Mouse (Mus musculus) midbrain, embryonic 11.5 days (tissue): ENCODE results near the gene Ubash3a. TPM values are rescaled to one million over a fixed set of nuclear protein-coding genes. Genes with fewer than 3 reads are reported as not detected.
A peak's percentile ranks its signal among the peaks of the same experiment; 100 is the strongest.
"Not testable (repeated sequence)": the region's sequence is repeated elsewhere in the genome, so short reads cannot be mapped to it uniquely, and the experiment has no call there.

Source experiments
- ATAC-seq: fragments of 200-750 bp; cut with Nextera tagmentation; 2 replicates; pipeline ENCODE4 v1.8.0; 2017; ENCODE audit warnings: moderate TSS enrichment, moderate library complexity; ENCODE audit not compliant: low FRiP score
- DNase-seq: peaks from one replicate; pipeline ENCODE4 v3.0.0; 2015; ENCODE audit warnings: low spot score; ENCODE audit errors: missing footprints
- H3K27ac ChIP-seq: fragments of 300-500 bp; sonication (generic); 2 replicates; pipeline ENCODE4 v1.5.1; 2014; ENCODE audit warnings: low read depth, low read length
- H3K27me3 ChIP-seq: fragments of 300-500 bp; sonication (generic); 2 replicates; pipeline ENCODE4 v1.6.1; 2014; ENCODE audit warnings: mild to moderate bottlenecking, low read length, moderate library complexity, mixed read lengths; ENCODE audit not compliant: control insufficient read depth, insufficient read depth
- H3K36me3 ChIP-seq: fragments of 300-500 bp; sonication (generic); 2 replicates; pipeline ENCODE4 v1.6.1; 2014; ENCODE audit warnings: mild to moderate bottlenecking, low read length, moderate library complexity, mixed read lengths; ENCODE audit not compliant: control insufficient read depth, insufficient read depth
- H3K4me1 ChIP-seq: fragments of 300-500 bp; sonication (generic); 2 replicates; pipeline ENCODE4 v1.6.1; 2014; ENCODE audit warnings: low read length; ENCODE audit not compliant: control insufficient read depth, insufficient read depth
- H3K4me2 ChIP-seq: fragments of 300-500 bp; sonication (generic); 2 replicates; pipeline ENCODE4 v1.6.1; 2014; ENCODE audit warnings: mild to moderate bottlenecking, moderate library complexity
- H3K4me3 ChIP-seq: fragments of 300-500 bp; sonication (generic); 2 replicates; pipeline ENCODE4 v1.5.1; 2014; ENCODE audit warnings: low read depth, low read length
- H3K9ac ChIP-seq: fragments of 300-500 bp; sonication (generic); 2 replicates; pipeline ENCODE4 v1.6.1; 2014; ENCODE audit warnings: low read length
- H3K9me3 ChIP-seq: fragments of 300-500 bp; sonication (generic); 2 replicates; pipeline ENCODE4 v1.6.1; 2016; ENCODE audit warnings: low read length; ENCODE audit not compliant: control insufficient read depth
- WGBS: fragments of 180-500 bp; shearing (Covaris S2); extraction: QIAGEN DNeasy Blood & Tissue Kit; methylation state at CpG from one replicate; pipeline ENCODE4 v1.1.7; 2014; 5-methylcytosine and 5-hydroxymethylcytosine counted together
- polyA plus RNA-seq: library from polyadenylated mRNA; unstranded; fragments of >200 nt; fragmentation: Nextera tagmentation; extraction: Ambion mirVana; gene quantifications from 2 replicates; pipeline ENCODE4 v1.2.1, GENCODE M21; 2014

Gene Ubash3a
- polyA plus RNA-seq, 1 experiment from 2014 or later = not detected

DNA sequence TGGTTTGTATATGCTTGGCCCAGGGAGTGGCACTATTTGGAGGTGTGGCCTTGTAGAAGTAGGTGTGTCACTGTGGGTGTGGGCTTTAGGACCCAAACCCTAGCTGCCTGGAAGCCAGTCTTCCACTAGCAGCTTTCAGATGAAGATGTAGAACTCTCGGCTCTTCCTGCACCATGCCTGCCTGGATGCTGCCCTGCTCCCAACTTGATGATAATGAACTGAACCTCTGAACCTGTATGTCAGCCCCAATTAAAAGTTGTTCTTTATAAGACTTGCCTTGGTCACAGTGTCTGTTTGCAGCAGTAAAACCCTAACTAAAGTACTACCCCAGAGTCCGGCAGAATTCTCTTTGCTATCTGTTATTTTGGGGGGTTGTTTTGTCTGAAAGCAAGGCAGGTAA lies 62.1 kb downstream of the Ubash3a start:
- WGBS = 91% methylated on average over 2 of the region's 2 CpGs
- Histone ChIP-seq H3K9me3 (no peaks in the 10 kb centered on the region), H3K27ac (no peak overlapping the region), H3K9ac (no peak overlapping the region), H3K27me3 (no peaks in the 10 kb centered on the region), H3K4me1 (no peaks in the 10 kb centered on the region), H3K36me3 (no peaks in the 10 kb centered on the region), H3K4me2 (no peak overlapping the region), H3K4me3 (no peak overlapping the region)
- no peak for ATAC-seq
- DNase-seq = no peak

DNA sequence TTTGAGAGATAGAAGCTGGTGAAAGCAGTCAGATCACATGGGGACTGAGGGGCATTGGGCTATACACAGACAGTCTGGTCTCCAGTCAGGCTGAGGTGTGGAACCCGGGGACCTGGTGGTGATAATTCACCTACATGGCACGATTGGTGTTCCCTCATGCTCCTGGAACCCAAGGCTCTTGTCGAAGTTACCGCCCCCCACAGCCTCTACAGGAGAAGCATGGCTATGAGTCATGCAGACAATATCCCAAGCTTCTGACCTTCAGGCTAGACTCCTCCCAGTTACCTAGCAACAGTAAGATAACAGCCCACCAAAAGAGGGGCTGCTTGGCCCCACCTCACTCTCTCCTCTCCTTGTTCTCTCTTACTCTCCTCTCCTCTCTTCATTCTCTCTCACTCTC lies 62.6 kb downstream of the Ubash3a start:
- Histone ChIP-seq H3K4me3 (no peak overlapping the region), H3K27me3 (no peaks in the 10 kb centered on the region), H3K9me3 (no peaks in the 10 kb centered on the region), H3K27ac (no peak overlapping the region), H3K4me1 (no peaks in the 10 kb centered on the region), H3K4me2 (no peak overlapping the region), H3K36me3 (no peaks in the 10 kb centered on the region), H3K9ac (no peak overlapping the region)
- DNase-seq (no peak), ATAC-seq (no peak)
- WGBS = 82% methylated on average over 4 of the region's 4 CpGs

DNA sequence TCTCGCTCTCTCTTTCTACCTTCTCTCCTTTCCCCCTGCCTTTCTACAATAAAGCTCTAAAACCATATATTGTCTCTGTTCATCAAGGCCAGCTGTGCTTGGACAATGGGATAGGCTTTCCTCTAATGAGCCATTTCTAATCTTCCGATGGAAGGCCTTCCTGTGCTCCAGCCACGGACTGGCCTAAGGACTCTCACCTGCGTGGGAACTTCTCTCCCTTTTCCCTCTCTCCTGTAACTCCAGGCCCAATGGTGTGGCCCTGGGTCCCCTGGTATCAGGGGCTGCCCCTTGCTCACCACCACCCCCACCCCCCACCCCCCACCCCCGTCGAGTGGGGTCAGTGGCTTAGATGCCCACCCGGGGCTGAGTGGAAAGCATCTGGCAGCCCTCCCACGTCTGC lies 63.1 kb downstream of the Ubash3a start:
- 81% methylated on average over 8 of the region's 8 CpGs for WGBS
- ATAC-seq = not testable (repeated sequence)

DNA sequence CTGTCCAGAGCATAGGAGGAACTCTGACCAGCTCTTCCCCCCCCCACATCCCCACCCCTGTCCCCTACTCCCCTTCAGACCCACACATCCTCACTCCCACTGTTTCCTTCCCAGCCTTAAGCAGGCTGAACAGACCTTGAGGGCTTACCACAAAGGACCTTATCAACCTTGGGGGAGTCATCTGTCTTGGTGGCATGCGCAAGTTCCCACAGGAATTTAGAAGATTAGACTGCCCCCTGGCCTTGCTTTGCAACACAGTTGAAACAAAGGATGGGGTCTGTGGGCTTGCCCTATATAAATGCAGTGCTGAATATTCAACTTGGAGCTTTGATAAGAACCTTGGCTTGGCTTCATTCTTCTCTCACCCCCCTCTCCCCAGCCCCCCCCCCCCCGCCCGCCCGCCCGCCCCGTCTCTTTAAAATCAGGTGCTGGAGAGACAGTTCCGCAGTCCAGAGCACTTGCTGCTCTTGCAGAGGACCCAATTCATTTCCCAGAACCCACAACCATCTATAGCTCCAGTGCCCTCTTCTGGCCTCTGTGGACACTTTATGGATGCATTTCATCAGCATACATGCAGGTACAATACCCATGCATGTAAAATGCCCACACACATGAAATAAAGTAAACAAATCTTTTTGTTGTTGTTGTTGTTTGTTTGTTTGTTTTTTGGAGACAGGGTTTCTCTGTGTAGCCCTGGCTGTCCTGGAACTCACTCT lies 63.6 kb downstream of the Ubash3a start:
- H3K27me3 ChIP-seq = no peaks in the 10 kb centered on the region; the same call in 1 of the 2 replicates
- no peak for DNase-seq
- H3K4me2 ChIP-seq = no peak overlapping the region
- no peak overlapping the region for H3K4me3 ChIP-seq
- WGBS = 40% methylated on average over 7 of the region's 7 CpGs
- H3K4me1 ChIP-seq = no peaks in the 10 kb centered on the region
- no peak for ATAC-seq
- H3K9me3 ChIP-seq = no peaks in the 10 kb centered on the region
- no peaks in the 10 kb centered on the region for H3K36me3 ChIP-seq
- H3K9ac ChIP-seq = no peak overlapping the region
- no peak overlapping the region for H3K27ac ChIP-seq

More for the DNA sequence above, 63.1 kb downstream of the Ubash3a start:
- not testable (repeated sequence) for H3K4me1 ChIP-seq, H3K9ac ChIP-seq, H3K9me3 ChIP-seq, DNase-seq, H3K27me3 ChIP-seq, H3K27ac ChIP-seq, H3K4me2 ChIP-seq, H3K4me3 ChIP-seq, H3K36me3 ChIP-seq

DNA sequence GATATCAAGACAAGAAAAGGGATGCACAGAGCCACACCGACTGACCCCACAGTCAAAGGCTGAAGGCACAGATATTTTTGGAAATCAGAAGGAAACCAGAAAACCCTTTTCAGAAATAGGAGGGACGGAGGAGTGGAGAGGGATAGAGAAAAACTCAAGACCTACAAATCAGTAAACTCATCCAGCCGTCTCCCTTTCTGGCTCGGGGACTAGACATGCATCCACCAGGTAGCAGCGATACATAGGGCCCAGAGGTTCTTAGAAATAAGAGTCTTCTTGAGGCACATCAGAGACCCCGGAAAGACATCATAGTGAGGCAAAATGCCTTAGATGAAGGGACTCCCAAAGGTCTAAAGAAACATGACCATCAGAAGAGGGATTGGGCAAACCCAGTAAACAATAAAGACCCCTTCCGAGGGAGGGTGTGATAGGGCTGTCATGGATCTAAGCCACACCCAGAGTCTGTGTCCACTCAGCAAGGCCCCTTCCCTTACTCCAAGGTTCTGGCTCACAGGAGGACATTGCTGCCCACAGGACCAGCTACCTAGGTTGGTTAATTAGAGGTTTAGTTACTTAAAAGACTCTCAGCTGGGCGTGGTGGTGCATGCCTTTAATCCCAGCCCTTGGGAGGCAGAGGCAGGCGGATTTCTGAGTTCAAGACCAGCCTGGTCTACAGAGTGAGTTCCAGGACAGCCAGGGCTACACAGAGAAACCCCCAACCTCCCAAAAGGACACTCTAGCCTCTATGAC lies 64.9 kb downstream of the Ubash3a start:
- no peak overlapping the region for H3K9ac ChIP-seq
- H3K4me3 ChIP-seq = no peak overlapping the region
- no peaks in the 10 kb centered on the region for H3K36me3 ChIP-seq
- H3K9me3 ChIP-seq = no peaks in the 10 kb centered on the region
- no peak overlapping the region for H3K4me2 ChIP-seq
- DNase-seq (no peak), ATAC-seq (no peak)
- peaks cover 2% of the 10 kb centered on the region; the same call in 1 of the 2 replicates for H3K27me3 ChIP-seq
- 92% methylated on average over 9 of the region's 9 CpGs for WGBS
- no peak overlapping the region for H3K27ac ChIP-seq
- peaks cover 9% of the 10 kb centered on the region; the same call in 1 of the 2 replicates for H3K4me1 ChIP-seq

DNA sequence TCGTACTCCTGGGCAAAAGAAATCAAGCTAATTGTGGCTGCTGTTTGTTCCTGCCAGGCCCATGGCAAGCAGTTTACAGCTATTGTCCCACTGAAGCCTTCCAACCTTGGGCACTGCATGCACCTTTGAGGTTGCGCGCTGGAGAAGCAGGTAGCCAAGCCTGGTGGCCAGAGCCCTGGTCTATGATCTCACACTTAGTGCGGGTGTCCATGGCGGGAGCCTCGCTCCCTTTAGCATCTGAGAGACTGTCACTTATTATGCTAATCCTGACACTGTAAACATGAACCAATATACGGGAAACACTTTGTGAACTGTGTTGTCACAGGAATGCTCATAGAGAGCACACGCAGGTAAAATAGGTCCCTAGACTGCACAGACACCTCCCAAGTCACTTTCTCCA lies 66.0 kb downstream of the Ubash3a start:
- no peaks in the 10 kb centered on the region for H3K9me3 ChIP-seq
- H3K9ac ChIP-seq = no peak overlapping the region
- DNase-seq (no peak), ATAC-seq (no peak)
- no peak overlapping the region for H3K27ac ChIP-seq
- no peak overlapping the region for H3K4me2 ChIP-seq
- no peaks in the 10 kb centered on the region for H3K36me3 ChIP-seq
- no peak overlapping the region for H3K4me3 ChIP-seq
- peaks cover 9% of the 10 kb centered on the region; the same call in 1 of the 2 replicates for H3K4me1 ChIP-seq
- peaks cover 2% of the 10 kb centered on the region; the same call in 1 of the 2 replicates for H3K27me3 ChIP-seq
- WGBS = 88% methylated on average over 8 of the region's 8 CpGs

DNA sequence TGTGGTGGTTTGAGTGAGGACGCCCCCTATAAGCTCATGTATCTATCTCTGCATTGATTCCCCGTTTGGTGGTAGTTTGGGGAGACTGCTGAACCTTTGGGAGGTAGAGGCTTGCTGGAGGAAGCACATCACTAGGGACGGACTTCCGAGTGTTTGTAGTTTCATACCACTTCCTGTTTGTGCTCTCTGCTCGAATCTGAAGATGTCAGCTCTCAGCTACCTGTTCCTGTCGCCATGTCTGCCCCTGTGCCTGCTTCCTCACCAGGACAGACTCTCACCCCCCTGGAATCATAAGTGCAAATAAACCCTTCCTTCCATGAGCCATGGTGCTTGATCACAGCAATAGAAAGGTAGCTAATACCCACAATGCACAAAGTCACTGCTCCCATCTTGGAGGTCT lies 67.5 kb downstream of the Ubash3a start:
- ATAC-seq = no peak
- Histone ChIP-seq H3K27ac (no peak overlapping the region), H3K9ac (no peak overlapping the region), H3K9me3 (no peaks in the 10 kb centered on the region), H3K27me3 (peaks cover 2% of the 10 kb centered on the region; the same call in 1 of the 2 replicates), H3K4me3 (no peak overlapping the region), H3K4me2 (no peak overlapping the region), H3K36me3 (no peaks in the 10 kb centered on the region), H3K4me1 (peaks cover 9% of the 10 kb centered on the region; the same call in 1 of the 2 replicates)
- DNase-seq = no peak
- WGBS = 77% methylated on average over 6 of the region's 6 CpGs

DNA sequence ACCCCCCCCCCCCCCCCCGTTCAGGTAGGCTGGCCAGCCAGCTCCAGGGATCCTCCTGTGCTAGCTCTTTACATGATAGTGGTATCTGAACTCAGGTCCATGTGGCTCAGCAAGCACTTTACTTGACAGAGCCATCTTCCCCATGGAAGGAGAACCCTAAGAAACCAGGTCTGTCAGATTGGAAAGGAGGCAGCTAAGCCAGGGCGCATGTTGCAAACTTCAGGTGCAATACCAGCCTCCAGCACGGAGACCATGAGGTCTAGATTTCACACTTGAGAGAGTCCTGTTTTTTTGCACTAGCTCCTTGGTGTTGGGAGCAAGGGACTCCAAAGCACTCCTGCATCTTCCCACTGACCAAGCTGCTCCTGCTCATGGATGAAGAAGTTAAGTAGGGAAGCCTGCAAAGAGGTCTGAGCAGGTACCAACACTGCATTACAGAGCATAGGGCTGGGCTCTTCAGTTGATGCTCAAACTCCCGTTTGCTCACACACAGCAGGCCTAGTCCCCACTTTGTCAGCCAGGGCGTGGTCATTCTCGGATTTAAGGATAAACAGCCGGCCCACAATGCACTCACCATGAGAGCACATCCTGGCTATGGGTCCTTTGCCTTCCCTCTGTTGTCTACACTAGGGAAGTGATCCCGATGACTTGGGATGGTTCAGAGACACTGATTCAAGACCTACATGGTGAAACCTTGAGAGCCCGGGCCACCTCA lies 68.7 kb downstream of the Ubash3a start:
- no peak overlapping the region for H3K27ac ChIP-seq
- no peaks in the 10 kb centered on the region for H3K9me3 ChIP-seq
- no peak for DNase-seq
- H3K36me3 ChIP-seq = no peaks in the 10 kb centered on the region
- ATAC-seq = no peak
- peaks cover 9% of the 10 kb centered on the region; the same call in 1 of the 2 replicates for H3K4me1 ChIP-seq
- H3K9ac ChIP-seq = peak overlapping the region; percentile 58; the same call in 1 of the 2 replicates
- peak overlapping the region; percentile 41 for H3K4me3 ChIP-seq
- 16% methylated on average over 9 of the region's 9 CpGs for WGBS
- H3K27me3 ChIP-seq = peaks cover 2% of the 10 kb centered on the region; the same call in 1 of the 2 replicates
- H3K4me2 ChIP-seq = peak overlapping the region; percentile 61
